Mouse (Mus musculus) ES-Bruce4 (cell line): ENCODE measurements around the gene Nubp1.

ENCODE experiments used
- CTCF ChIP-seq: IDR thresholded peaks from one replicate; pipeline ENCODE4 v1.8.1; 2011; ENCODE audit warnings: low read depth, low read length
- EP300 ChIP-seq: IDR thresholded peaks from 2 replicates; pipeline ENCODE4 v1.6.1; 2011; ENCODE audit warnings: low read depth, low read length; ENCODE audit not compliant: insufficient read depth
- POLR2A ChIP-seq: IDR thresholded peaks from one replicate; pipeline ENCODE4 v1.8.1; 2011; ENCODE audit warnings: low read length; ENCODE audit not compliant: insufficient read depth

DNA sequence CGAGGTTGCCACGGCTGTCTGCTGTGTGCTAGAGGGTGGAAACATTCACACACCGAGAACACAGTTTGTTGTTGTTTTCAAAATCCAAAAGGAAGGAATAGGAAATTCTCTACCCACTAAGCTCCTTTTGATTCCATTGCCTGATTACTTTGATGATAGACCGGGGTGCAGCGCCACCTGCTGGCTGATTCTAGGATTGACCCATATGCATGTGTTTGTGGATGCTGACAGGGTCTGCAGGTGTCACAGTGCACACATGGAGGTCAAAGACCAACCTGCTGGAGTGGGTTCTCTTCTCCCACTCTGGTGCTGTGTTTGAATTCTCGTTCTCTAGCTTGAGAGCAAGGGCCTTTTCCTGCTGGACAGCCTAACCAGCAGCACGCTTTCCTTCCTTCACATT is 12.6 kb upstream of the Nubp1 start:
- TF ChIP-seq POLR2A (no peak), CTCF (peak; percentile 90), EP300 (no peak)
